Mouse (Mus musculus): Measurements from ENCODE around the gene Gm12169.

DNA sequence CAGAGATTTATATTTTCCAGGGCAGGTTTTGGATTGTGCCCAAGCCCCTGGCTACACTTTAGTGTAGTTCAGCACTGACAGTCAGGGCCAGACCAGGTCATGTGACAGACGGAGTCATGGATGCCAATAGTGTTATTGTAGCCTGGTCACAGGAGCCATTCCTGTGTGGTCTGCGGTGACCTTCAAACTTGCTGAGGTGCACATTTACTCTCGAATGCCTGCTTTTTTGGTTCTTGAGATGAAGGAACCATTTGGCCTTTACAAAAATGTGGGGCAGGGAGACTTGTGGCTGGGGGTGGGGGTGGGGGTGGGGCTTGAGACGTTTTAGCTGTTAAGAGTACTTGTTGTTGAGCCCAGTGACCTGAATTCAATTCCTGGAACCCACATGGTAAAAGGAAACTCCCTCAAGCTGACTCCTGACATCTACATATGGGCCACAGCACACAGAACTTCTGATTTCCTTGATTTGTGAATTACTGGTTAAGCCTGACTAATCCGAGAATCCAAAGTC lies 54.8 kb downstream of the Gm12169 start:
- no peak for TF ChIP-seq POLR2A (IDR thresholded peaks at IDR 0.05; ENCODE audit: low read depth, low read length)
- TF ChIP-seq CTCF (conservative IDR thresholded peaks at IDR 0.05; ENCODE audit: insufficient read depth, insufficient read length, low read depth, low read length) = no peak

Measured in kidney, adult 2 months (tissue).